Mouse (Mus musculus): ENCODE results near the gene B4galnt4. TPM values are rescaled to one million over a fixed set of nuclear protein-coding genes. Genes with fewer than 3 reads are reported as not detected.

The B4galnt4 gene
- total RNA-seq, 1 experiment from 2014 or later: 1.4 TPM

Other genes starting within 250 kb of the B4galnt4 start
- gene Zfp941, start 238.9 kb upstream of the B4galnt4 start, total RNA-seq (2021): 1.9 and 2.6 TPM in 2 replicates
- gene Urah, start 226.1 kb upstream of the B4galnt4 start, total RNA-seq (2021): 1.4 and 31.0 TPM in 2 replicates
- not detected in 2 replicates for gene Scgb1c1, start 215.6 kb upstream of the B4galnt4 start, total RNA-seq (2021)
- gene Odf3, start 213.3 kb upstream of the B4galnt4 start, total RNA-seq (2021): not detected in 2 replicates
- gene Gm45785, start 204.8 kb upstream of the B4galnt4 start, total RNA-seq (2021): 0.89 TPM in 1 of 2 replicates, not detected in the other
- gene Ric8a, start 204.1 kb upstream of the B4galnt4 start, total RNA-seq (2021): 44.8 and 61.1 TPM in 2 replicates
- gene Bet1l, start 203.5 kb upstream of the B4galnt4 start, total RNA-seq (2021): 27.4 and 32.1 TPM in 2 replicates
- 114 TPM in 2 replicates for gene Psmd13, start 179.1 kb upstream of the B4galnt4 start, total RNA-seq (2021)
- 63.5 and 64.7 TPM in 2 replicates for gene Sirt3, start 178.8 kb upstream of the B4galnt4 start, total RNA-seq (2021)
- 3,010 and 3,145 TPM in 2 replicates for gene Cox8b, start 160.7 kb upstream of the B4galnt4 start, total RNA-seq (2021)
- 1.5 and 6.6 TPM in 2 replicates for gene Nlrp6, start 140.2 kb upstream of the B4galnt4 start, total RNA-seq (2021)
- gene Pgghg, start 119.7 kb upstream of the B4galnt4 start, total RNA-seq (2021): 26.9 and 28.9 TPM in 2 replicates
- 0.63 and 1.4 TPM in 2 replicates for gene Ifitm5, start 110.8 kb upstream of the B4galnt4 start, total RNA-seq (2021)
- gene Gm45717, start 105.2 kb upstream of the B4galnt4 start, total RNA-seq (2021): 1.1 TPM in 1 of 2 replicates, not detected in the other
- 458 and 515 TPM in 2 replicates for gene Ifitm2, start 105.1 kb upstream of the B4galnt4 start, total RNA-seq (2021)
- 7.3 and 13.5 TPM in 2 replicates for gene Ifitm1, start 93.9 kb upstream of the B4galnt4 start, total RNA-seq (2021)
- 124 and 169 TPM in 2 replicates for gene Ifitm3, start 50.3 kb upstream of the B4galnt4 start, total RNA-seq (2021)
- gene Ifitm6, start 43.2 kb upstream of the B4galnt4 start, total RNA-seq (2021): 0.89 and 1.4 TPM in 2 replicates
- gene Gm17387, start 32.0 kb upstream of the B4galnt4 start, total RNA-seq (2021): not detected in 2 replicates
- gene Pkp3, start 17.1 kb downstream of the B4galnt4 start, total RNA-seq (2021): 0.96 and 3.5 TPM in 2 replicates
- gene Sigirr, start 39.5 kb downstream of the B4galnt4 start, total RNA-seq (2021): 7.5 and 10.0 TPM in 2 replicates
- gene Ano9, start 56.7 kb downstream of the B4galnt4 start, total RNA-seq (2021): 0.22 and 0.38 TPM in 2 replicates
- gene Ptdss2, start 61.3 kb downstream of the B4galnt4 start, total RNA-seq (2021): 46.2 and 49.6 TPM in 2 replicates
- 186 and 200 TPM in 2 replicates for gene Rnh1, start 111.8 kb downstream of the B4galnt4 start, total RNA-seq (2021)
- 81.7 and 83.6 TPM in 2 replicates for gene Hras, start 132.9 kb downstream of the B4galnt4 start, total RNA-seq (2021)
- 7.6 and 9.6 TPM in 2 replicates for gene Lrrc56, start 133.1 kb downstream of the B4galnt4 start, total RNA-seq (2021)
- 0.26 and 0.34 TPM in 2 replicates for gene Lmntd2, start 153.0 kb downstream of the B4galnt4 start, total RNA-seq (2021)
- gene Rassf7, start 154.8 kb downstream of the B4galnt4 start, total RNA-seq (2021): 4.9 and 5.2 TPM in 2 replicates
- 78.2 and 80.2 TPM in 2 replicates for gene Phrf1, start 167.7 kb downstream of the B4galnt4 start, total RNA-seq (2021)
- gene Irf7, start 205.4 kb downstream of the B4galnt4 start, total RNA-seq (2021): 5.2 and 7.7 TPM in 2 replicates
- 8.0 and 10.6 TPM in 2 replicates for gene Cdhr5, start 215.7 kb downstream of the B4galnt4 start, total RNA-seq (2021)
- 2.3 and 3.2 TPM in 2 replicates for gene Sct, start 218.0 kb downstream of the B4galnt4 start, total RNA-seq (2021)
- 1.1 and 2.3 TPM in 2 replicates for gene Drd4, start 230.9 kb downstream of the B4galnt4 start, total RNA-seq (2021)